Mouse (Mus musculus): ENCODE measurements around the gene Ppp1r3e.
A peak's percentile ranks its signal among the peaks of the same experiment; 100 is the strongest.

Gene Ppp1r3e

GRCm38 (mm10) chr14:54876539-54877047, 757 bp downstream of the Ppp1r3e start:
- DNase-seq, result peak; percentile 91 to 96

GRCm38 (mm10) chr14:54875844-54876538, 1.4 kb downstream of the Ppp1r3e start:
- peak in 1 of 2 experiments; percentile 11 for DNase-seq

- DNase-seq, result no peak
Observed at GRCm38 (mm10) chr14:54874165-54874564, 3.2 kb downstream of the Ppp1r3e start.

GRCm38 (mm10) chr14:54870861-54871260, 6.5 kb downstream of the Ppp1r3e start, which contains the start of gene Homez:
Gene Homez, minus strand, starts transcription at chr14:54870961.
- DNase-seq, result no peak

GRCm38 (mm10) chr14:54868026-54868425, 9.3 kb downstream of the Ppp1r3e start:
- no peak for DNase-seq

- DNase-seq, result peak in 1 of 2 experiments; percentile 24
Observed at GRCm38 (mm10) chr14:54866936-54867335, 10.4 kb downstream of the Ppp1r3e start.

GRCm38 (mm10) chr14:54866268-54866667, 11.1 kb downstream of the Ppp1r3e start:
- no peak for DNase-seq

GRCm38 (mm10) chr14:54865626-54866025, 11.7 kb downstream of the Ppp1r3e start:
- DNase-seq, result no peak

GRCm38 (mm10) chr14:54864313-54865036, 12.9 kb downstream of the Ppp1r3e start:
- DNase-seq, result no peak

- DNase-seq, result peak; percentile 94 to 95
Observed at GRCm38 (mm10) chr14:54863501-54864312, 13.6 kb downstream of the Ppp1r3e start.

- peak; percentile 38 to 58 for DNase-seq
Observed at GRCm38 (mm10) chr14:54860511-54860910, 16.8 kb downstream of the Ppp1r3e start.

GRCm38 (mm10) chr14:54857891-54858290, 19.5 kb downstream of the Ppp1r3e start:
- DNase-seq, result no peak

GRCm38 (mm10) chr14:54856703-54857102, 20.6 kb downstream of the Ppp1r3e start:
- no peak for DNase-seq

- DNase-seq, result no peak
Observed at GRCm38 (mm10) chr14:54855726-54856125, 21.6 kb downstream of the Ppp1r3e start.

GRCm38 (mm10) chr14:54843461-54843860, 33.9 kb downstream of the Ppp1r3e start:
- no peak for DNase-seq

- no peak for DNase-seq
Observed at GRCm38 (mm10) chr14:54823716-54824115, 53.6 kb downstream of the Ppp1r3e start.
